Mouse (Mus musculus) lung, postnatal 10 days (tissue): ENCODE measurements around the gene Zfp334.

ENCODE experiments used
- DNase-seq: peaks from one replicate; pipeline ENCODE4 v3.0.0; 2021

Zfp334 gene

DNA sequence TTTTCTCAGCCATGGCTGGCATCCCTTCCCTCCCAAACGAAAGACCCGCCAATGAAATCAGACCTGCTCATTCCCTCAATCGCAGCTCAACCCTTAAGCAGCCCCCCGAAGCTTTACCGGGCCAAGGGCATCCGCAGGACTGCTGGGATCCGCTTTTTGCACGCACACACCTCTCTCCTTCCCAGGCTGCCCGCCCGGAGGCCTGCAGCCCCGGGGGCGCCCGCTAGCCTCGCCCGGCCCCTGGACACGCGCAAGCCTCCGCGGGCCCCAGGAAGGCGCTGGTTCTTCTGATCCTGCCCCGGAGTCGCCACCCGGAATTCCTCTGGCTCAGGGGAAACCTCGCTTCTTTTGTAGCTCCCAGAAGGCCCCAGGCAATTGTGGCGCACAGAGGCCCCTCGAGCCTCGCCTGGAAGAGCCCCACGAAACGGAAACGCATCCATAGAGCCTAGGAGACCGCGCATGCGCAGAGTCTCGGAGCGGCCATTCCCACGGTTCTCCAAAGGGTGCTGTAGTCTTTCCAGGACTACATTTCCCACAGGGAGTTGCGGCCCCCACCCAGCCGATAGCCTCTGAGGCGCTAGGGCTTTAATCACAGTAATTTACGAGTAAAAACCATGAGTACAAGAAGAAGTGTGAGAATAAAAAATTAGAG, at the start of gene Zfp334:
Zfp334 (minus strand) TSS at position 416 of the 652 bp plus-strand sequence.
- DNase-seq: peak; percentile 96

DNA sequence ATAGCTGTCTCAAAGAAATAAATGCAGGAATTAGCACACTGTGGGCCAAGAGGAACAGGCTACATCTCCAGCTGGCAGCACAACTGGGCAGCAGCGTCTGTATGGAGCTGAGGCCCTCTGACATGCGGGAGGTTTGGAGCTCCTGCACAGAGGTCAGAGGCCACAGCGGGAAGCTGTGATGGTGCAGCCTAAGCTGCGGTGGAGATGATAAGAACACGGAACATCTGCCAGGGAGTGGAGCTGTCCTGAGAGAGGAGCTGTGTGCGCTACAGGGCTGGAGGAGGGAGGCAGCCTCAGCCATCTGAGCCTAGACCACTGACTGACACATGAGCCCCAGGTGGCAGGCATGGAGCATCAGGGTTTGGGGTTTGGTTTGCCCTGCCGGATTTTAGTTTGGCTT, 40.6 kb upstream of the Zfp334 start:
- no peak for DNase-seq

DNA sequence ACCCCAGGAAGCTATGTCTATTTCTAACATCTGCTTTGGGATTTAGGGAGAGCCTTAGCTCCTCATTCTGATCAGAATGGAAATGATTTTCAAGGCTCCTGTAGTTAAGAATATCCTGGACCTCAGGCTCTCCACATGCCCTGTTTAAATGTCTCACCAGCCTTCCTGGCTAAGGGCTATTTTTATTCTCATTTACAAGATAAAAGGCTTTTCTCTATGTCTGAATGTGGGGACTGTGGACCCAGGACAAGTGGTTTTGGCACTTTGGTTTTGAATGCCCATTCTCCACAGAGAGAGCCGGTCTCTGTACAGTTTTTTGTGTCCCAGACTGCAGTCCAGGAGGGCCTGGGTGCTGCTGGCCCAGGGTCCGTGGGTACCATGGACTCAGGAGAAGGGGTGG, 32.1 kb upstream of the Zfp334 start:
- DNase-seq: no peak

DNA sequence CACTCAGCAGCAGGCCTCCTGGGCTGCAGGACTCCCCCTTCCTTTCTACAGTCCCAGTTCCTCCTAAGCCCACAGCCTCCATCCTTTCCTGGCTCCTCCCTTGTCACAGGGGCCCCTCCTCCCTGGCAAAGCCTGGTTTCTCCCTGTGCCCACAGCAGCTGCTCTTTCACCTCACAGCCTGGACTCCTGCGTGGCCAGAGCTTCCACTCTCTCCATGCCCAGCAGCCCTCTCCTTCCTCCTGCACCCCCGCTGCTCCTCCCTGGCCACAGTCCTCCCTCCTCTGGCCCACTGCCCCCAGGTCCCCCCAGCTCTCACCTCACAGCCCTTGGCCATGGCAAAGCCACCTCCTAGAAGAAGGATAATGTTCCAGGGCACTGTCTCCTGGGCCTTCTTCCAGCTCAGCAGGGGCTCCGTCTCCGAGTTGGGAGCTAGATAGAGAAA, 31.6 kb upstream of the Zfp334 start:
- no peak for DNase-seq

DNA sequence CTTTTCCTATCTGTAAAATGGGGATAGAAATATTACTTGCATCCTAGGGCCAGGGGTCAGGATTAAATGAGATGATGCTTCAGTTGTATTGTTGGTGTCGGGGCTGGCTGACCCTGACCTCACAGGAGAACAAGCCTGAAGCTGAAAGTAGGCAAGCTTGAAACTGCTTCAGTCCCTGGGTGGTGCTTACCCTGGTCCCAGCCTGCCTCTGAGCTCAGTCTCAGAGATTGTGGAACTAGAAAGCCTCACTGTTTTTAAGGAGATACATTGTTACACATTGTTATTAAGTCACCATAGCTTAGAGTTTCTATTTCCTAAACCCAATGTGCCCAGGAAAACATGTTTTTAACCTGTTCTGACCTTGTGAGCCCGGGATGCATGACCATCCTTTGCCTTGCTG, 30.5 kb upstream of the Zfp334 start:
- no peak for DNase-seq

DNA sequence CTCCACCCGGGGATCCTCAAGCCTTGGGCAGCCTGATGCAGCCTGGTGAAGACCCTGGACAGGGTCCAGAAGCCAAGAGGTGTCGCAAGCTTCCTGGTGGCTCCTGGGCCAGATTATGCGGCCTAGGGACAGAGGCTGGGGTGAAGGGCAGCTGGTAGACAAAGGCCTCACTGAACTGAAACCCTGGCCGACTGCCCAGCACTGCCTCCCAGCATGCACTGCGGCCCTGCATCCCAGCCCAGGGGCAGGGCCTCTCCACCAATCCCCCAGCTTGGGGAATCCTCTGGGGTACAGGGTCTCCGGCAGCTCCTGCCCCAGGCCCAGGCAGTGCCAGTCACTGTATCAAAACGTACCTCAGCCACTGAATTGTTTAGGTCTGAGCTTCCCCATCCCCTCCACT, 29.2 kb upstream of the Zfp334 start:
- peak; percentile 31 for DNase-seq

DNA sequence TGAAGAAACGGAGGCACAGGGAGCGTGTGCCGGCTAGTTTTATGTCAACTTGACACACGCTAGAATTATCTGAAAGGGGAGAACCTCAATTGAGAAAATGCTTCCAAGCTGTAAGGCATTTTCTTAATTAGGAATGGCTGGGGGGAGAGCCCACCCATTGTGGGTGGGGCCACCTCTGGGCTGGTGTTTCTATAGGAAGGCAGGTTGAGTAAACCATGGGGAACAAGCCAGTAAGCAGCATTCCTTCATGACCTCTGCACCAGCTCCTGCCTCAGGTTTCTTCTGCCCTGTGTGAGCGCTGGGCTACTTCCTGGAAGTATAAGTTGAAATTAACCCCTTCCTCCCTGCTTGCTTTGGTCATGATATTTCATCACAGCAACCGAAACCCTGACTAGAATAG, 27.7 kb upstream of the Zfp334 start:
- DNase-seq: no peak

DNA sequence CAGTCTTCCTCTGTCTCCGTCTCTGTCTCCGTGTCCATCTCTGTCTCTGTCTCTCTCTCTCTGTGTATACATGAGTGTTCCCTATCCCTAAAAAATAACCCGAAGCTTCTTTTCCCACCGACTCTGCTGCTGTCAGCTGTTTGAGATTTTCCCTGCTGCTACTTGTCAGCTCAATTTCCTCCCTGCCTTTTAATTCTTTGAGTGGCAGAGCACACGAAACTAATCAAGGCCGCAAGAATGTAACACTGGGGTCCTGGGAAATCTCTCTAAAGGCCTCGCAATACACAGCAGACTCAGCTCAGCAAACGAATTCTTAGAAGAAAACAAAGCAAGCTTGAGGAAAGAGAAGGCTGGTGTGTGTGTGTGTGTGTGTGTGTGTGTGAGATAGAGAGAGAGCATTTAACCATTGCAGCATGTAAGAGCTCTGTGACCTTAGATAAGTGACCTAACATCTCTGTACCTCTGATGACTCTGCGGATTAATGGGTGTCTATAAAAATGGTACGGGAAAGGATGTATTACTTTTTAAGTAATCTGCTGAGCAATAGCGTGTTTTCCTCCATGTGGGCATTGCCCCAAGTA, 27.2 kb upstream of the Zfp334 start:
- DNase-seq: no peak

DNA sequence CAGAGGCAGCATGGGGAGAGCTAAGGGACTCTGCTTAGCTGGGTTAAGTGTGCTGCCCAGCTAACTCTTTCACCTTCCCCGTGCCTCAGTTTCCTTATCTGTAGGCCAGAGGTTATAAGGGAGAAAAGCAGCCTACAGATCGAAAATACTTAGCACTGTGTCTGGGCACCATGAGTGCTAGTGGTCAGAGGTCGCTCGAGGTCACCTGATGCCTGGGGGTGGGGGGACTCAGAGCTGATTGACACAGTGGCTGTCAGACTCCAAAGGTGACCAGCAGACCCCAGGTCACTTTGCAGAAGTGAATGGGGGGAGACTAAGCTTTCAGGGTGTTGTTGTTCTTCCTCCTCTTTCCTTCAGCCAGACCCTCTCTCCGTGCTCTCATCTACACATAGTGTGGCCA, 26.3 kb upstream of the Zfp334 start:
- DNase-seq: no peak

DNA sequence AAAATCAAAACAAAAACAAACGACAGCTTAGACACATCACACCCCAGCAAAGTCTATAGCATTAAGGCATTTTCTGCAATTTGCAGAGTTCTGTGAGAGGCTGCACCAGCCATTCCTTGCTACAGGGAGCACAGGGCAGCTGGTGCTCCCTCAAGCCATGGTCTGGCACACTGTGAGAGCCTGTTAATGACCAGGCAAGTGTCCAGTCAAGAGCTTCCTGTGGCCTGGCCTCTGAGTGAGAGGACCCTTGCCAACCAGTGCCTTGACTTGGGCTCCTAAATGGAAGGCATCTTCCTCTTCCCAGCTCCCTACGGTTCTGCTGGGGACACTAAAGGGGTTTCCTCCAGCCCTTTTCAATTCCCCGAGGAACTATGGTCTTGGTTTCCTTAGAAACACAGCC, 25.8 kb upstream of the Zfp334 start:
- no peak for DNase-seq

DNA sequence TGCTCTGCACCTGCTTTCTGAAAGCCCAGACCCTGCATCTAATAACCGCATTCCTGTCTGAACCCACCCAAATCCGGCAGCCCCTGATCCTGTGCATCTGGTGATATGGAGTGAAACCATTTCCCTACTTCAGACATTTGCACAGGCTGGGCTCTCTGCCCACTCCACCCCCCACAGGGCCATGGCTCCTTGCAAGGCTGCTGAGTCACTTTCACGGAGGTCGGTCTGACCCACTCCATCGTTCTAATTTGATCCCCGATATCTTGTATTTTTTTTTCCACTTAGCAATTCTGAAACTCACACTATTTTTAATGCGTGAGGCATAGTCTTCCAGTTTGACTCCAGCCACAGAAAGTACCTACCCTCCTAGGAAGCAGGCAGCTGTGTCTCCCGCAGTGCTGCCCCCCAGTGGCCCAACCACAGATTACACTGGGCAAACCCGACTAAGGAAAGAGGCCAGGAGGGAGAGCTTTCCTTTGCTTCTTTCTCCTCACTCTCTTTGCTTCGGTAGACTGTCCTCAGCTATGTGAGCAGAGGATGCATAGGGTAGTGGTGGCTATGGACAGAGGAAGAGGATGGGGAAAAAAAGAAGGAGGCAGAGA, 19.7 kb upstream of the Zfp334 start:
- peak; percentile 73 for DNase-seq

DNA sequence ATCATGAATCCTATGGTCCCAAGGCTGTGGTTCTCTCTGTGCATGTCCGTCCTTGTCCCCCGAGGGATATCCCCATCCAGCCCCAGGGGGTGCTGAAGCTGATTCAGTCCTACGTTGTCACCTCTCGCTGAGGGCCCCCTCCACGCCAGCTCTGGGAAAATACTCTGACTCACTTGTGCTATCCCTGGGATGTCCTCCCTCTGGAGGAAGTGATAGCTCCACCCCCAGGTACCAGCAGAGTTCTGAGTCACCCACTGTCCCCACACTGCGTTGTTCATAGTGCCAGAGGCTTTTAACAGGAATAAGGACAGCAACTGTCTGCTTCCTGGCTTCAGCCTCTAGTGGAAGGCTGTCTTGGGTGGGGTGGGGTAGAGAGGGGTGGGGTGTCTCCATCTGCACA, 17.3 kb upstream of the Zfp334 start:
- peak; percentile 53 for DNase-seq

DNA sequence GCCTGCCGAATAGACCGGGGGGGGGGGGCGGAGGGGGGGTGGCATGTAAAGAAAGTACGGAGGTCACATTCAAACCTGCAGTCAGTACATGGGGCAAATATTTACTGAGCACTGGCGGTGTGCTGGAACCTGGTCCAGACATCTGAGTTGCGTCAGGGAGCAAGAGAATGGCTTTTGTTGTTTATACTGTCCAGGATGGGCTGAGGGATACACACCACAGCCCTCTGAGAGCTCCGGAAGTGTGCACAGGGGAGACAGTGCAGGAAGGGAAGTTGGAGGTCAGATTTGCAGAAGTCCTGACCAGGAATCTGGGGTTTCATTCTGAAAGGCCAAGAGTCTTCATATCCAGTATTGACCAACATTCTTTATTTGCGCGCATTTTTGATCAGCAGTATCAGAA, 16.9 kb upstream of the Zfp334 start:
- peak; percentile 35 for DNase-seq

DNA sequence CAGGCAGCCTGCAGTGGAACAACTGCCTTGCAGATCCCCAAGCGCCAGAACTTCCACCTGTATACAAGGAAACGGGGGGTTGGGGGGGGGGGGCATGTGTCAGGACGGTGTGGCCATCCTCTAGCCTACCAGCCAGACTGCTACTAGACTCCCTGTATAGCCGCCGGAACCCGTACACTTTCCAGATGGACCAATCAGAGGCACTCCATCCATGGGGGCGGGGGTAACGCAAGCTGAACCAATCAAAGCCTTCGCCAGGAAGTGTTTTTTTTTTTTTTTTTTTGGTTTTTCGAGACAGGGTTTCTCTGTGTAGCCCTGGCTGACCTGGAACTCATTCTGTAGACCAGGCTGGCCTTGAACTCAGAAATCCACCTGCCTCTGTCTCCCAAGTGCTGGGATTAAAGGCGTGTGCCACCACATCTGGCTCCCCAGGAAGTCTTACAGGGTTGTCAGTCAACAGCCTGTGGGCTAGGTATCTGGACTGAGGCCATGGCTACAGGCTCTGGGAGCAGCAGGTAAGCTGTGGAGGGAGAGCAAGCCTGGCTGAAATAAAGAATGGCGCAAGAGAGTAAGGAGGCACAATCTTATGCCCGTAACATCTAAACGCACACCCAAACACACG, 10.2 kb upstream of the Zfp334 start:
- DNase-seq: no peak

DNA sequence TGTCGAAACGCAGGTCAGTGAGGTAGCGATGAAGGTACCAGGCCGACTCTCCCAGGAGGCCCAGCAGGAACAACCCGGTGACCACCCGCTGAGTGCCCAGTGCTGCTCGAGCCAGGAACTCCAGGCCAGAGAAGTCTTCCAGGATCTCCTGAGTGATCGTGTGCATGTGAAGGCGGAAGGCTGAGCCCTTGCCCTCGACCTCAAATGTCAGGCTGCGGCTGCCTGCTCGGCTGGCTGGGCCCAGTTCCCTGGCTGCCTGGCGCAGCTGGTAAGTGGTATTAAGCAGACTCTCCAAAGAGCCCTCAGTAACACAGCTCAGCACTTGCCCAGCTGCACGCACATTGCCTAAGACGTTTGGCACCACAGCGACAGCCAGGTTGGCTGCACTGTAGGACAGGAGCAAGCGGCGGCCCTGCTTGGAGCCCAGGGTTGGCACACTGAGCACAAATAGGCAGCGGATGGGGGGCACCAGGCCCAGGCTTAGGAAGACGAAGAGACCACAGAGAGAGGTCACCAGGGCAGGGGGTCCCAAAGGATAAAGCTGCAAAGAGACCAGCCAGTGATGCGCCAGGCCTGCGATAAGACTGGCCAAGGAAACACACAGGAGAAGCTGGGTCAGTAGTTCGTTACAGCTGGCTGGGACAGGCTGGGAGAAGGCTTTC, 9.6 kb upstream of the Zfp334 start:
- DNase-seq: peak; percentile 46

DNA sequence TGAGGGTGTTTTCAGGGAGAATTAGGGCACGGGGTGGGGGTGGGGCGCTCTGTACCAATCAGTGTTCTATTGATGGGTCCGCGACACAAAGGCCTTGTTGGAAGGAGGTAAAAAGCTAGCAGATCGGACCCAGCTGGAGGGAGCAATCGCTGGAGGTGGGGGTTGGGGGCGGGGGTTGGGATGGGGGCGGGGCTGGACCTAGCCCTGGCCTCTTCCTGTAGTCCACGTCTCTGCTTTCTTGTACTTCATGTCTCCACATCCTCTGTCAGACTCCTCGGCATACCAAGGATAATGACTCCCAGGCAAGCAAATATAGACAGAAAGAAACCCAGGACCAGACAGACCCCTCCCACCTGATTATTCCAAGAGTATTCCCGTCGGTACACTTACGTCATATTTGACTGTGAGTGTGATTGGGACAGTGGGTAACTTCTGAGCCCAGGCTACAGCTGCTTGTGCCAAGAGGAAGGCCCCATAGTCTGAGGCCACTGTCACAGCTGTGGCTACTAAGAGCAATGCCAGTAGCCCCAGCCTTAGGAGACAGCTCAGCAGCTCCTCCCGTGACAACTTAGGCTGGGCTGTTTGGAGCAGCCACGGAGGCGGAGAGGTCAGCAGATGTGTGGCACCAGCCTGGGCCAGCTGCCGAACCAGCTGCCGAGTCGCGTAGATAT, 8.9 kb upstream of the Zfp334 start:
- DNase-seq: peak; percentile 30

DNA sequence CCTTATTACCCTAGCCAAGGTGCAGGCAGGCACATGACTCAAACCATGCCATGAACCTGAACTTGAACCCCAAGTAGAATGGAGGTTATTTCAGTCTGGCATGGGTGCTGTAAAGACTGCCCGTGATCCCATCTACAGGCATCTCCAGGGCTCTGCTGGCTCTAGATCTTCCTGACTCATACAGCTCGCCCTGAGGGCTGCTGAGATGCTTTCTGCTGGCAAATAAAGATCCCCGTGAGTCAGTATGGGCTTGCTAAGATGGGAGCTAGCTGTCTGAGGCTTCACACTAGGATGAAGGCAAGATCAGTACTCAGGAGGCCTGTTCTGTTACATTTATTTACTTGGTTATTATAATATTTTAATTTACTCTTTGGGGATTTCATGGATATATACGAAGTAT, 4.1 kb upstream of the Zfp334 start:
- DNase-seq: no peak

DNA sequence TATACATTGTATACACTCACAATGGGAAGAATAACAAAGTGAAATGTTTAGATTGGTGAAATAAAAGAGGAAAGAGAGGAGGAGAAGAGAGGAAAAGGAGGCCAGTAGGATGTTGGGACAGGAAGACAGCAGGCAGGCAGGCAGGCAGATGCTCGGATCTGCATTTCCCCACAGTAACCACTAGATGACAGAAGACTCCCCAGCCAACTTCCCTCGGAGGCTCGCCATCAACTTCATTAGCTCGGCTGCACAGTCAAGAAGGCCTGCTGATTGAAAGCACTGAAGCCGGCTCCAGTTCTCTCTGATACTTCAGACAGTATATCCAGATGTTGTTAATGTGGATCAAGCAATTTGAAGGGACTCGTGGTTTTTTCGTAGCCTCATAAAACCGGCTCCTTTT, 3.5 kb upstream of the Zfp334 start:
- DNase-seq: peak; percentile 71

DNA sequence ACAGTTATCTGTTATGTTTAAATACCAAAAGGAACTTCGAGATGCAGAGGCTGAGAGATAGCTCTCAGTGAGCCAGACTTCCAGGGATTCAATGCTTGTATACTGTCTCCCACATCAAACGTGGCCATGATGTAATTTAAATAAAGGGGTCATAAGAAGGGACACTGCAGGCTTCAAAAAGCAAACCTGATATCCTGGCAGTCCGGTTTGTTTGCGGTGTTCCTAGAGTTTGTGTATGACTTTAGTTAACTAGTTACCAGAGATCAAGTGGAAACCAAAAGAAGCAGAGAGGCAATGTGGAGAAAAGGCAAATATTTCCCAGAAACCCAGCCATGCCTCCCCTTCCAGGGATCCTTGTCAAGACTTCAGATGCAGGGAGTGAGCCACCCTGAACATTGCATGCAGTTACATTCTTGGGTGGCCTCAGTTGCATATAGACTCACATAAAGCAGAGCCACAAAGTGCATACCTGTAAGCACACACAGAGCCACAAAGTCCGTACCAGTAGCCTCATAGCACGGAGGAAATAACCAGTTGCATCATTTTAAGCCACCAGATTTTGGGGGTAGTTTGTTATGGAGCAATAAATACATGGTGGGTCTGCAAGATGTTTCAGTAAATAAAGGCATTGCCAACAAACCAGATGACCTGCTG, 1.4 kb upstream of the Zfp334 start:
- no peak for DNase-seq

DNA sequence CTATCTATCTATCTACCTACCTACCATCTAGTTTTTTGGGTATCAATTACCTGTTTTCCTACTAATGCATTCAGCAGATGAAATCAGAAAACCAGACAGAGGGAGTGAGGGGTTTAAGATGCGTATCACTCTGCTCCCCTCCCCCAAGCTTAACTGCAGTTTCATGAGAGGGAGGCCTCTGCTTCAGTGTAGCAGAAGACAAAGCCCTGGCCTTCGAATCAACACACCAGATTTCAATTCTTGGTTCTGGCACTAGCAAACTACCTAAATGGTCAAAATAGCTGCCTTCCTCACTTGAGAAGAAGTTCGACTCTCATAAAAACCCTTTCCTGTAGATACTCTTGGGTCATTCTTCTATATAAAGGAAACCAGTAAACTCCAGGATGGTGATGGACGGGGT, 689 bp downstream of the Zfp334 start:
- DNase-seq: no peak

DNA sequence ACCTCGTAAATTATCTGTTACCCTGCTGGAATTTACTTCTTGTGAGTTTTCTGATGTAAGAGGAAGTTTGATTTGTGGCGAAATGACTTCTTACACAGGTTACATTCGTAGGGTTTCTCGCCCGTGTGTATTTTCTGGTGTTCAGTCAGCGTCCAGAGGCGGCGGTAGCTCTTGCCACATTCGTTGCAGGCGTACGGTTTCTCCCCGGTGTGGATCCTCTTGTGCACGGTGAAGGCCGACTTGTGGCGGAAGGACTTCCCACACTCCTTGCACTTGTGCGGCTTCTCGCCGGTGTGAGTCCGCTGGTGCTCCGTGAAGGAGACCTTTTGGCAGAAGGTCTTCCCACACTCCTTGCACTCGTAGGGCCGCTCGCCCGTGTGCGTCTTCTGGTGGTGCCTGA, 8.0 kb downstream of the Zfp334 start:
- DNase-seq: no peak

DNA sequence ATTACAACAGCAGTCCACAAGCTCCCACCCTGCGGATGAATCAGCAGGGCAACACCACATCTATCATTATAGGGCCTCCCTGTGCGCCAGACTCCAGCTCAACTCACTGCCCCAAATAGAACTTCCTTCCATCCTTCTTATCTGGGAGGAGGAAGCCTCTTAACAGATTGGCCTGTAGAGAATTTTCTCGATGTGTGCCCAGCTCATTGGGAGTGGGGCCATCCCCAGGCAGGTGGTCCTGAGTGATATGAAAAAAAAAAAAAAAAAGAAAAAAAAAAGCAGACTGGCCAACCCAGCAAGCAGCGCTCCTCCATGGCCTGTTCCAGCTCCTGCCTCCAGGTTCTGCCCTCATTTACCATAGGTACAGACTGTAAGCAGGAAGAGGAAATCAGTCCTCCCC, 12.1 kb downstream of the Zfp334 start:
- no peak for DNase-seq

DNA sequence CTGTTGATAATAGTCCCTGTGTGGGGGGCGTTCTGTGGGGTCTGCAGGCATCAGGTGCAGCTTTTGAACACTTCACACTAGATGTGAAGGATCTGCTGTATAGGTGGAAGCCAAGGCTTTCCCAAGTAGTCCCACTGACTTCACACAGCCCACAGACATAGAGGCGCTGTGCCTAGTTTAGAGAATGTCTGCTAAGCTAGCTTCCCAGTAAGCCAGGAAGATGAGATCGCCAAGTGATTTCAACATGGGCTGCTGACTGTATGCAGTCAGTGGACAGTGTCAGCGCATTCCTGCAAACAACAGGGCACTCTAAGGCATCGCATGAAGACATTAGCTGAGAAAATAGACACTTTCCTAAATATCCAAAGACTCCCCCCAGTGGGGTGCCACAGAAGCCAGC, 12.6 kb downstream of the Zfp334 start:
- DNase-seq: no peak
